Mouse (Mus musculus) heart, adult 18-20 months (tissue): ENCODE measurements at regions not wholly inside any gene's neighbourhood (a gene's known extent, or its start where the extent isn't known, plus 50 kb on each side); places are given as distances from the start of the nearest gene placed in this dataset.
A peak's percentile ranks its signal among the peaks of the same experiment; 100 is the strongest.

ENCODE experiments used
- DNase-seq, 2 experiments: peaks; one replicate each; pipeline ENCODE4 v3.0.0; 2021 to 2022; ENCODE audit warnings: mixed read lengths in 1 of 2

GRCm38 (mm10) chr1:138011581-138011980 lies 163.9 kb downstream of the Ptprc start:
- no peak for DNase-seq

- DNase-seq = no peak
Observed at GRCm38 (mm10) chr1:138010910-138011477, 164.5 kb downstream of the Ptprc start.

GRCm38 (mm10) chr1:138006811-138007210 lies 168.7 kb downstream of the Ptprc start:
- no peak for DNase-seq

- no peak for DNase-seq
Observed at GRCm38 (mm10) chr1:138004319-138004718, 171.2 kb downstream of the Ptprc start.

- no peak for DNase-seq
Observed at GRCm38 (mm10) chr1:137999268-137999900, 176.1 kb downstream of the Ptprc start.

GRCm38 (mm10) chr1:137996041-137996440 lies 179.5 kb downstream of the Ptprc start:
- no peak for DNase-seq

GRCm38 (mm10) chr1:137991936-137992335 lies 183.6 kb downstream of the Ptprc start:
- no peak for DNase-seq

GRCm38 (mm10) chr1:137991412-137991811 lies 184.1 kb downstream of the Ptprc start:
- no peak for DNase-seq

- DNase-seq = no peak
Observed at GRCm38 (mm10) chr1:137973406-137973805, 202.1 kb downstream of the Ptprc start.

- DNase-seq = no peak
Observed at GRCm38 (mm10) chr1:137972620-137973350, 202.7 kb downstream of the Ptprc start.

- DNase-seq = no peak
Observed at GRCm38 (mm10) chr1:137966151-137966836, 209.2 kb downstream of the Ptprc start.

- DNase-seq = no peak
Observed at GRCm38 (mm10) chr1:137963656-137964055, 211.9 kb downstream of the Ptprc start.

- no peak for DNase-seq
Observed at GRCm38 (mm10) chr1:137958040-137958439, 217.5 kb downstream of the Ptprc start.

GRCm38 (mm10) chr1:137955993-137956392 lies 219.5 kb downstream of the Ptprc start:
- no peak for DNase-seq

- DNase-seq = no peak
Observed at GRCm38 (mm10) chr1:137955139-137955538, 220.4 kb downstream of the Ptprc start.

- DNase-seq = no peak
Observed at GRCm38 (mm10) chr1:137953369-137953768, 222.1 kb downstream of the Ptprc start.

GRCm38 (mm10) chr1:137952777-137953176 lies 222.7 kb downstream of the Ptprc start:
- no peak for DNase-seq

- DNase-seq = no peak
Observed at GRCm38 (mm10) chr1:137947900-137948299, 227.6 kb downstream of the Ptprc start.

- no peak for DNase-seq
Observed at GRCm38 (mm10) chr1:137941776-137942522, 233.6 kb downstream of the Ptprc start.

- DNase-seq = no peak
Observed at GRCm38 (mm10) chr1:137935746-137936145, 239.8 kb downstream of the Ptprc start.

- DNase-seq = peak in 1 of 2 experiments; percentile 10
Observed at GRCm38 (mm10) chr1:137929764-137930163, 245.7 kb downstream of the Ptprc start.

- peak; percentile 9 to 31 for DNase-seq
Observed at GRCm38 (mm10) chr1:137928522-137928921, 247.0 kb downstream of the Ptprc start.
